Mouse (Mus musculus): ENCODE measurements at regions not wholly inside any gene's neighbourhood (a gene's known extent, or its start where the extent isn't known, plus 50 kb on each side); places are given as distances from the start of the nearest gene placed in this dataset.

GRCm38 (mm10) chr14:46638516-46638915 lies 121.8 kb upstream of the Cdkn3 start:
- no peak for DNase-seq

DNA sequence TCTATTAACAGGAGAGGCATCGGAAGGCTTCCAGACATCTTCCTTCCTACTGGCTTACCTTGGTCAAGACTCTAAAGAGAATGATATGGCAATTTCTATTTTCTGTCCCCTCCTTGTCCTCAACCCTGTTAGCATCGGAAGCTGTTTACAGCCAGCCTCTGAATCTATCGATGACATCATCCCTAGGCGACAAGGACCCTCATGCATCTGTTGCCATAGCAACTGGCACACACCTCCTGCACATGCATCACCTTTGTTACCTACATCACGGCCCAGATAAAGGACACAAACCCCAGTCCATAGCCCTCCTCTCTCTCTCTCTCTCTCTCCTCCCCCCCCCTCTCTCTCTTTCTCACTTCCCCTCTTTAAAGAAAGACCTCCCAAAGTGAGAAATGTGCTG lies 123.1 kb upstream of the Cdkn3 start:
- no peak for DNase-seq

DNA sequence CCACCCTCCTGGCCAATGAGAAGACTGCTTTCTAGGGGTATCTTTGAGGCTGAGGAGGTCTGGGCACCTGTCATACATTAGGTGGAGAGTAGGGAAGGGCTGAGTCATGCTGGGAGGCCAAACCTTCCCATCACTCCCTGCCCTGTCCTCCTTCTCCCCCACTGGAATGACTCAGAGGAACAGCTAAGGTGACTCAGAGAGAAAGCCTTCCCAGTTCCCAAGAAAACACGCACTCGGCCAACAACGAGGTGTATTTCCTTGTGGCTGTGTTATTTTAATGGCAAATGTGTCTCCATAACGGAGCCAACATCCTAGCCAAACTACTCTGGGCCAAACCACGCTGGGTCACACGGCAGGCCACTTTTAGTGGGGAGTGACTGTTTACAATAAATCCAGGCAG lies 124.0 kb upstream of the Cdkn3 start:
- no peak for DNase-seq

DNA sequence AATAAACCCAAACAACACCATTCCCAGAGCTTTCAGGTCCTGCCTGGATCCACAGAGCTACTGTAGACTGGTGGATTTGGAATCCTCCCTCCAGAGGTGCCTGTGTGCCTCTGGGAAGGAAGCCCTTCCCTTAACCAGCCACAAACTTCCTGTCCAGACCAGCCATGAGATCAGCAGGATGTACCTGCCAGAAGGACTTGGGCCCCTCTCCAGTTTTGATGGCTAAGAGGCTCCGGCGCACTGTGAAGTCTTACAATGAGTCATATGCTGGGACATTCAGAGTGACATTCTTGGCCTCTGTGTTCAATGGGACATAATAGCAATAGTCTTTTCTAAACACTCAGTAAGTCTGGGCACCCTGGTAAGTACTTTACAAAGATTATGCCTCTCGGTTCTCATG lies 125.0 kb upstream of the Cdkn3 start:
- peak in 1 of 2 experiments; percentile 24 for DNase-seq

- peak; percentile 36 to 66 for DNase-seq
Measured at GRCm38 (mm10) chr14:46634656-46635244, 125.6 kb upstream of the Cdkn3 start.

- DNase-seq = no peak
Measured at GRCm38 (mm10) chr14:46634251-46634650, 126.1 kb upstream of the Cdkn3 start.

DNA sequence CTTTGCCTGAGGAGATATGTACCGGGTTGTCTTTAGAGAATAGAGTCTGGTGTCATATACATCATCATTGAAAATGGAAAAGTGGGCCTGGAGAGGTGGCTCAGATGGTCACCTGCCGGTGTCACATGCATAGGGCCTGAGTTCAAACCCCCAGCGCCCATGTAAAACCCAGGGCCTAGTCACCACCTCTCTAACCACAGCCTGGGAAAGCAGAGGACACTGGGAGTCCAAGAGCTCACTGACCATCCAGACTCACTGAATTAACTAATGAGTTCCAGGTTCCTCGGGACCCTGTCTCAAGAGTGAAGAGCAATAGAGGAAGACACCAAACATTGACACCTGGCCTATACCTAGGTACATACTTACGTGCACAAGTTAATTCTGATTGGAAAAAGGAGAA lies 132.7 kb upstream of the Cdkn3 start:
- DNase-seq = no peak

DNA sequence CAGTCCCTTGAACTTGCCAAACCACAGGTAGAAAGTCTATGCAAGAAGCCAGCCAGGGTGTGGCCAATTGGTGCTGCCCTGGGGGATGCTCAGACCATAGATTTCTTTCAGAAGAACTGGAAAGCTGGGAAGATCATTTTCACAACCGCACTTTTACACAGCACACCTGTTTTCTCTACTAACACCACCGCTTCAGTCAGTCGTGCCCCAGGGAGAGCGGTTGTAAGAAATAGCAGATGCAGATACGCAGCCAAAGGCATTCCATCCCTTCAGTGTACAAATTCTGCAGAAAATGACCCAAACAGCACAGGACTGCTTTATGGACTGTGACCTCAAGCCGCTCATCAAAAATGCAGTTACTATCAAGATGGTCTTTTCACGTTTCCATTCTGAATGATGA lies 134.6 kb upstream of the Cdkn3 start:
- no peak for DNase-seq

DNA sequence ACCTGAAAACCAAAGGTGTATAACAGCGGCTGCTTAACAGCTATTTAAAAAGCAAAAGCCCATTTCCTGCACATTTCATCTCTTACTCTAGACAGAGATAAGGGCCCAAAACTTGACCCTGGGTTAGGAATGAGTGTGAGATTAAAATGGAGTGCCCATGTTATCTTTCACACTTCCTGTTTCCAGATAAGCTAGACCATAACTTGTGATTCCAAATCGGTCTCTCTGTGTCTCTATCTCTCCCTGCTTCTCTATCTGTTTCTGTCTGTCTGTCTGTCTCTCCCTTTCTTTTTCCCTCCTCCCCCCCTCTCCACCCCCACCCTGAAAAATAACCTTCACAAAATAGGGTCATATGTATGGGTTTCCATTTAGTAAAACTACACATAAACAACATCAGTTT lies 136.7 kb upstream of the Cdkn3 start:
- no peak for DNase-seq

GRCm38 (mm10) chr14:46616030-46616429 lies 144.3 kb upstream of the Cdkn3 start:
- peak in 1 of 2 experiments; percentile 0 for DNase-seq

DNA sequence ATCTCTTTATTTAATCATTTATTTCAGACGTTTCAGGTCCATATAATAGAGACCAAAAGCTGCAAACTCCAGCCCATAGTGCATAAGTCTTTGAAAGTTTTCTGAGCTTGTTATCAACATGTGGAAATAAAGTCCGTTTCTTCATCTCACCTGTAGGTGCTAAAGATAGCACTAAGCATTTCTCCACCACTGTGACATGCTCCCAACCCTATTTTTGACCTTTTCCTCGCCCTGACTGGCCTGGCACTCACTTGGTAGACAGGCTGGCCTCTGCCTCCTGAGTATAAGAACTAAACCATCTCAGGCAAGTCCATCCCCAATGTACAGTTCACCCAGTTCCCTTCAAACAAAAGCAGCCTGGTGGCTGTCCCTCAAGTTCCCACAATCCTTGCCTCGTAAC lies 145.4 kb upstream of the Cdkn3 start:
- no peak for DNase-seq

- DNase-seq = no peak
Measured at GRCm38 (mm10) chr14:46613748-46614147, 146.6 kb upstream of the Cdkn3 start.

- DNase-seq = no peak
Measured at GRCm38 (mm10) chr14:46613211-46613610, 147.1 kb upstream of the Cdkn3 start.

- DNase-seq = no peak
Measured at GRCm38 (mm10) chr14:46612584-46612983, 147.8 kb upstream of the Cdkn3 start.

DNA sequence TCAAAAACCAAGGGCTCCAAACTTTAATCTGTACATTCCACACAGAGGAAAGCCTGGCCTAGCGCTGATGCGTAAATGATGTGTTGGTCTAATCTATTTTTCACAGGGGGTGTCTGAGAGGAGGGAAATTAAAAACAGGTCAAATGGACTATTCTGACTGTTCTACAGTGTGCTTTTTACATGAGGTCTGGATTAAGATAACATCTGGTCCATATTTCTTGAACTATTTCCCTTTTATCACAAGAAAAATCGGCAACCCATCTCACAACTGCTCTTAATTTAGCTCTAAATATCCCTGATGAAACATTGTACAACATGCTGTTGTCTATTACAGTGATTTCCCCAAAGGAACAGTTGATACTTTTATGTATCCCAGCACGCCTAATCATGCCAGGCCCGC lies 149.4 kb upstream of the Cdkn3 start:
- no peak for DNase-seq

GRCm38 (mm10) chr14:46610226-46610855 lies 150.0 kb upstream of the Cdkn3 start:
- no peak for DNase-seq

GRCm38 (mm10) chr14:46606694-46607093 lies 153.6 kb upstream of the Cdkn3 start:
- DNase-seq = no peak

GRCm38 (mm10) chr14:46606037-46606436 lies 154.3 kb upstream of the Cdkn3 start:
- no peak for DNase-seq

GRCm38 (mm10) chr14:46604886-46605531 lies 155.3 kb upstream of the Cdkn3 start:
- peak; percentile 41 to 55 for DNase-seq

GRCm38 (mm10) chr14:46604156-46604885 lies 156.0 kb upstream of the Cdkn3 start:
- DNase-seq = no peak

DNA sequence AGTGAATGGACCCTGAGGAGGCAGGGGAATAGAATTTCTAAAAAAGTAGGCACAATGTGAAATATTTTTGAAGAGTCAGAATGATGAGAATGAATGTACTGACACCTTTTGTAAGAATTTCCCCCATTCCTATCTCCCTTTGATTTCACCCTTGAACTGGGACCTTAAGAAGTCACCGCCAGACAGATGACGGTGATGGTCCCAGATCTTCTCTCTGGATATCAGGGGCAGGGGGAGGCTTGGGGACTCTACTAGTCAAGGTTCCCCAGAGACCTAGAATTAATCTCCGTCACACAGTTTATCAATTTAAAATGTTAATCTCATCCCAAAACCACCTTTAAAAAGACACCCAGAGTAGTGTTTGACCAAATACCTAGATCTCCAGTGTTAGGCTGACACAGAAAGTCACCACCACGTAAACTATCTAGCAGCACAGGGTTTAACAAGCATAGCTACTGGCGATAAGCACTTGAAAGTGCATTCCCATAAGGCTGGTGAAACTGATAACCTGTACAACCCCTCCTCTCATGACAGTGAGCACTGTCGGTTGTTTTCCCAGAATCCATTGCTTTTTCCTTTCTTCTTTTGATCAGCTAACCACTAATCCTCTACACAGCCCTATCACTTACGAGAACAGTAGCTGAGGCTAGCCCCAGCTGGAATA lies 163.5 kb upstream of the Cdkn3 start:
- no peak for DNase-seq

DNA sequence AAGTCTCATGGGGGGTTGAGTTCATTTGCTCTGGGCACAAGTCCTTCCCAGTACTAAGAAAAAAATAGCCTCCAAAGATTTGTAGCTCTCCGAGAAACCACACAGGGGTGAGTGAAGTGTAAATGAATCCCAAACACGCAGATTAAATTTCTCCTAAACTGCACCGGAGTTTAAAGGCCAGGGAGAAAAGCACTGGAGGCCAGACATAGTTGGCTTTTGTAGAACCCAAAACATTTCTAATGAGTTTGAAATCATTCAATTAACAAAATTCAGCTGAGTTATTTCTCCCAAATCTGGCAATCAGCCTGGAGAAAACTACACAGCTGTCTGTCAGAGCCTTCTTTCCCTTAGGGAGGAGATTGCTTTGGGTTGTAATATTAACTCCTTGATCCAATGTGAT lies 166.2 kb upstream of the Cdkn3 start:
- no peak for DNase-seq

GRCm38 (mm10) chr14:46591753-46592359 lies 168.5 kb upstream of the Cdkn3 start:
- DNase-seq = no peak
